Mouse (Mus musculus) small intestine, adult 10 weeks (tissue): ENCODE measurements around the gene Rbm19. TPM values are rescaled to one million over a fixed set of nuclear protein-coding genes. Genes with fewer than 3 reads are reported as not detected.

ENCODE experiments used
- polyA plus RNA-seq: library from polyadenylated mRNA; stranded (reverse); fragments of 350-450 nt; fragmentation: Illumina TruSeq; extraction: RNeasy Lipid Tissue Mini Kit (QIAGEN cat#74804); gene quantifications from one replicate; pipeline ENCODE4 v1.2.3, GENCODE M21; 2014; ENCODE audit warnings: low replicate concordance

Gene Rbm19
- polyA plus RNA-seq = 0.30 TPM

GRCm38 (mm10) chr5:120116261-120117050, at the start of gene Rbm19:
TSS of gene Rbm19 (plus strand) at chr5:120116465.

